Mouse (Mus musculus) E14TG2a.4 (cell line): ENCODE measurements around the gene Tcfl5.

ENCODE experiments used
- CTCF ChIP-seq: conservative IDR thresholded peaks from 2 replicates; pipeline ENCODE4 v1.5.1; 2014; ENCODE audit warnings: low read length
- NANOG ChIP-seq: IDR thresholded peaks from 2 replicates; pipeline ENCODE4 v1.6.1; 2014; ENCODE audit warnings: borderline replicate concordance, low read length, mixed read lengths
- POU5F1 ChIP-seq: IDR thresholded peaks from 2 replicates; pipeline ENCODE4 v1.6.1; 2014; ENCODE audit warnings: low read length, borderline replicate concordance

DNA sequence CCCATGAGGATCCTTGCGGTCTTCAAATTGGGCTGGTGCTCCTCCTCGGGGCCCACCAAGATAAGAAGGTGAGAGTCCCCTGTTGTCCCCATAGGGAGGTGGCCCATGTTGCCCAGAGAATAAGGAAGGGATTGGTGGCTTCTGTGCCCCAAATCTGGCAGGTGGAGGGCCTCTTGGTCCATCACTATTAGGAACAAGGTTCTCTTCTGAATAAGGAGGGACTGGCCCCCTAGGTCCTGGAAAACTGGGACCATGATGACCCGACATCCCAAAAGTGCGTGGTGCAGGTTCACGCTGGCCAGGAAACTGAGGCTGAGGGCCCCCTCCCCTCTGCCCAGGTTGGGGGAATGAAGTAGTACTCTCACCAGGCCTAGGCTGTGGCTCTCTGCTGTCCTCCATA, 18.0 kb upstream of the Tcfl5 start:
- no peak for TF ChIP-seq CTCF
- TF ChIP-seq NANOG, result no peak
- no peak for TF ChIP-seq POU5F1
